Mouse (Mus musculus) spleen, adult 2 months (tissue): Measurements from ENCODE around the gene Ubac2.

Source experiments
- CTCF ChIP-seq: fragments of 200-500 bp; IDR thresholded peaks from 2 replicates; pipeline ENCODE4 v1.5.1; 2011; ENCODE audit warnings: mild to moderate bottlenecking, inconsistent platforms; ENCODE audit not compliant: insufficient read depth, insufficient read length, insufficient replicate concordance; ENCODE audit errors: extremely low read depth
- POLR2A ChIP-seq: fragments of 200-500 bp; IDR thresholded peaks from 2 replicates; pipeline ENCODE4 v1.6.1; 2011; ENCODE audit warnings: low read depth, low read length, inconsistent platforms

GRCm38 (mm10) chr14:121973114-121973513 lies 94.7 kb downstream of the Ubac2 start:
- no peak for TF ChIP-seq POLR2A
- TF ChIP-seq CTCF: no peak
